In genomic region chr9:69114429-69114984, GRCm38 (mm10) we compare ENCODE assay signal across 15 mouse cellular contexts.
DNase-seq lines count a peak whose midpoint lies in the region; TF ChIP-seq lines count a peak whose summit lies in the region.
"Had no signal": no experiment of that assay in that cellular context is flagged by ENCODE, and none has a peak within 500 bp of the region (broad histone marks: within the 10 kb centered on the region; RNA-seq: fewer than 3 reads in every experiment).

No protein-coding gene starts in this region.

- peak; percentile 83 for DNase-seq in heart, adult 11 months
- no peak for DNase-seq in heart, adult 8-10 months (ENCODE audit: low spot score)
- peak; percentile 60 for DNase-seq in brain, embryonic 14.5 days (ENCODE audit: low read depth)
- DNase-seq in retina, embryonic 14.5 days (ENCODE audit: low spot score) = peak; percentile 24
- no peak for DNase-seq in thymus, postnatal 14 days
- DNase-seq in natural killer cell, adult 2 months (ENCODE audit: low spot score in 2 of 2) = no peak
- DNase-seq: adrenal gland, adult 2 months; adrenal gland, postnatal 10 days; adrenal gland, postnatal 25 days; cerebellum, adult 11-12 months; cerebellum, adult 2 months; cerebellum, adult 9-10 months; cerebellum, postnatal 10 days; cerebellum, postnatal 25 days; forebrain, postnatal 0 days had no signal

- no peak for TF ChIP-seq CTCF in brain, embryonic 14.5 days (IDR thresholded peaks at IDR 0.05; ENCODE audit: borderline replicate concordance, extremely low read depth, insufficient read depth, insufficient read length)

- no peak for TF ChIP-seq POLR2A in brain, embryonic 14.5 days (IDR thresholded peaks at IDR 0.05; ENCODE audit: borderline replicate concordance, extremely low read depth, insufficient read depth, insufficient read length, poor library complexity, severe bottlenecking)

Comparison
In these comparisons a context has a peak if more than half of its experiments do, and no peak if none do; other contexts are left out.
1. DNase-seq: peak in heart, adult 11 months (single experiment), brain, embryonic 14.5 days (single experiment) and retina, embryonic 14.5 days (single experiment); none in heart, adult 8-10 months (single experiment), thymus, postnatal 14 days (single experiment) and natural killer cell, adult 2 months (0 of 2).